Mouse (Mus musculus) thymus, adult 2 months (tissue): Measurements from ENCODE around the gene Minar1.

ENCODE experiments used
- CTCF ChIP-seq: fragments of 200-500 bp; IDR thresholded peaks from 2 replicates; pipeline ENCODE4 v1.5.1; 2012; ENCODE audit warnings: mild to moderate bottlenecking, control low read depth, low read length, moderate library complexity, borderline replicate concordance; ENCODE audit not compliant: control insufficient read depth, poor library complexity, insufficient read depth; ENCODE audit errors: extremely low read depth
- POLR2A ChIP-seq: fragments of 200-500 bp; IDR thresholded peaks from 2 replicates; pipeline ENCODE4 v1.6.1; 2012; ENCODE audit warnings: mild to moderate bottlenecking, low read length, control low read depth, moderate library complexity; ENCODE audit not compliant: control insufficient read depth, poor library complexity, insufficient read depth; ENCODE audit errors: extremely low read depth

DNA sequence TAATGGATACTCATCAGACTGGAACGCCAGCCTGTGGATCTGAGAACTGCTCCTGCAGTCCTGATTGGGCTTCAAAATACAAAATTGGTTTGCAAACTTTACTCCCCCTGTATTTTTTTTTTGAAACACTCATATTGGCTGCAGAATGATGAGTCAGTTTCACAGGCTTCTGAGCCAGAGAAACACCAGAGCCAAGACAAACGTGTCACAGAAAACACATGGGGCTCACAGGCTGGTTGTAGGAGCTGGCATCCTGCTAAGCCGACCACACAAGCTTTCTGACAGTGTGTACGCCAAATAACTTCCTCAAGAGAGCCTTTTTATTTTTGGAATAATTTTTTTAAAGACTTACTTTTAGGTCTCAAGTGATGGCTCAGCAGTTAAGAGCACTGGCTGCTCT lies 47.0 kb upstream of the Minar1 start:
- TF ChIP-seq POLR2A (no peak), CTCF (no peak)
